In genomic region chr2:170003666-170004065, GRCm38 (mm10) we compare ENCODE assay signal across 17 mouse cellular contexts.
DNase-seq lines count a peak whose midpoint lies in the region; ATAC-seq and TF ChIP-seq lines count a peak whose summit lies in the region.
"Had no signal": no experiment of that assay in that cellular context is flagged by ENCODE, and none has a peak within 500 bp of the region (broad histone marks: within the 10 kb centered on the region; RNA-seq: fewer than 3 reads in every experiment).

No protein-coding gene starts in this region.

- peak overlapping the region; percentile 60 for H3K4me2 ChIP-seq in lung, embryonic 14.5 days
- H3K4me2 ChIP-seq in hindbrain, embryonic 16.5 days (ENCODE audit: low read length) = no peak overlapping the region; the same call in 1 of the 2 replicates
- no peak overlapping the region for H3K4me2 ChIP-seq in midbrain, embryonic 11.5 days
- H3K4me2 ChIP-seq in stomach, embryonic 15.5 days = peak overlapping the region; percentile 53; the same call in 1 of the 2 replicates
- H3K4me2 ChIP-seq: heart, embryonic 11.5 days had no signal

- WGBS in lung, embryonic 14.5 days = 64% methylated on average over 8 of the region's 8 CpGs
- 40% methylated on average over 8 of the region's 8 CpGs for WGBS in hindbrain, embryonic 16.5 days
- 55% methylated on average over 8 of the region's 8 CpGs for WGBS in midbrain, embryonic 11.5 days
- WGBS in stomach, embryonic 15.5 days = 72% methylated on average over 8 of the region's 8 CpGs

- H3K4me1 ChIP-seq in lung, embryonic 14.5 days (ENCODE audit: insufficient read depth) = 0 out of 2 replicates have a peak, but pooled peaks cover 6% of the 10 kb centered on the region
- H3K4me1 ChIP-seq in hindbrain, embryonic 16.5 days (ENCODE audit: control insufficient read depth, insufficient read depth, low read depth, low read length) = peaks cover 19% of the 10 kb centered on the region
- H3K4me1 ChIP-seq in midbrain, embryonic 11.5 days (ENCODE audit: control insufficient read depth, insufficient read depth, low read length) = peaks cover 23% of the 10 kb centered on the region
- H3K4me1 ChIP-seq in stomach, embryonic 15.5 days = peaks cover 18% of the 10 kb centered on the region

- DNase-seq in lung, embryonic 14.5 days = no peak
- no peak for DNase-seq in lung, postnatal 10 days
- peak; percentile 86 for DNase-seq in midbrain, embryonic 11.5 days (ENCODE audit: low spot score, missing footprints)
- no peak for DNase-seq in thymus, postnatal 14 days
- no peak for DNase-seq in spleen, postnatal 10 days (ENCODE audit: low spot score in 2 of 2)
- DNase-seq: adrenal gland, postnatal 14 days; cerebellum, adult 9-10 months; gastrocnemius, postnatal 36 days; kidney, adult 2 months; kidney, postnatal 25 days; layer of hippocampus, adult 9-11 months; liver; thymus, adult 18-20 months had no signal

- H3K9me3 ChIP-seq in lung, embryonic 14.5 days (ENCODE audit: low read depth, low read length) = no peaks in the 10 kb centered on the region
- H3K9me3 ChIP-seq in hindbrain, embryonic 16.5 days (ENCODE audit: control insufficient read depth, low read length) = peaks cover 9% of the 10 kb centered on the region
- peaks cover 3% of the 10 kb centered on the region; the same call in 1 of the 2 replicates for H3K9me3 ChIP-seq in midbrain, embryonic 11.5 days (ENCODE audit: control insufficient read depth, low read length)
- no peaks in the 10 kb centered on the region for H3K9me3 ChIP-seq in stomach, embryonic 15.5 days

- H3K27me3 ChIP-seq in lung, embryonic 14.5 days (ENCODE audit: insufficient read depth, low read length) = no peaks in the 10 kb centered on the region
- H3K27me3 ChIP-seq in hindbrain, embryonic 16.5 days (replicated peaks; ENCODE audit: control insufficient read depth, insufficient read depth, low read length) = no peaks in the 10 kb centered on the region
- H3K27me3 ChIP-seq in midbrain, embryonic 11.5 days (ENCODE audit: control insufficient read depth, insufficient read depth, low read length) = no peaks in the 10 kb centered on the region
- H3K27me3 ChIP-seq in stomach, embryonic 15.5 days (replicated peaks) = no peaks in the 10 kb centered on the region

- no peaks in the 10 kb centered on the region for H3K36me3 ChIP-seq in lung, embryonic 14.5 days (ENCODE audit: insufficient read depth)
- no peaks in the 10 kb centered on the region for H3K36me3 ChIP-seq in hindbrain, embryonic 16.5 days (ENCODE audit: control insufficient read depth, insufficient read depth, low read length)
- no peaks in the 10 kb centered on the region for H3K36me3 ChIP-seq in midbrain, embryonic 11.5 days (ENCODE audit: control insufficient read depth, insufficient read depth, low read length)
- no peaks in the 10 kb centered on the region for H3K36me3 ChIP-seq in stomach, embryonic 15.5 days

- H3K9ac ChIP-seq in lung, embryonic 14.5 days = no peak overlapping the region
- H3K9ac ChIP-seq in hindbrain, embryonic 16.5 days (ENCODE audit: low read depth, low read length) = no peak overlapping the region
- H3K9ac ChIP-seq in midbrain, embryonic 11.5 days (ENCODE audit: low read length) = no peak overlapping the region
- H3K9ac ChIP-seq in stomach, embryonic 15.5 days = no peak overlapping the region

- no peak for TF ChIP-seq CTCF in lung, embryonic 14.5 days (IDR thresholded peaks at IDR 0.05; ENCODE audit: low read depth)

- peak overlapping the region; percentile 25; the same call in 1 of the 2 replicates for H3K27ac ChIP-seq in lung, embryonic 14.5 days (ENCODE audit: low read depth)
- peak overlapping the region; percentile 42 for H3K27ac ChIP-seq in hindbrain, embryonic 16.5 days (ENCODE audit: low read depth, low read length)
- no peak overlapping the region for H3K27ac ChIP-seq in midbrain, embryonic 11.5 days (ENCODE audit: low read depth, low read length)
- no peak overlapping the region for H3K27ac ChIP-seq in stomach, embryonic 15.5 days

- no peak overlapping the region for H3K4me3 ChIP-seq in lung, embryonic 14.5 days (ENCODE audit: low read depth, low read length)
- no peak overlapping the region for H3K4me3 ChIP-seq in hindbrain, embryonic 16.5 days (ENCODE audit: low read length)
- H3K4me3 ChIP-seq in midbrain, embryonic 11.5 days (ENCODE audit: low read depth, low read length) = no peak overlapping the region
- no peak overlapping the region for H3K4me3 ChIP-seq in stomach, embryonic 15.5 days (replicated peaks)

- no peak for ATAC-seq in lung, embryonic 14.5 days (ENCODE audit: insufficient read depth)
- ATAC-seq in hindbrain, embryonic 16.5 days = no peak
- ATAC-seq in midbrain, embryonic 11.5 days (ENCODE audit: low FRiP score) = no peak
- no peak for ATAC-seq in stomach, embryonic 15.5 days (ENCODE audit: insufficient read depth, low FRiP score, low read depth)
- ATAC-seq: CD4-positive, CD25-positive, alpha-beta regulatory T cell, adult 4 months had no signal

Comparison
In these comparisons a context has a peak if more than half of its experiments do, and no peak if none do; other contexts are left out.
1. H3K27ac ChIP-seq: peak in lung, embryonic 14.5 days (single experiment) and hindbrain, embryonic 16.5 days (single experiment); none in midbrain, embryonic 11.5 days (single experiment) and stomach, embryonic 15.5 days (single experiment).
2. H3K4me2 ChIP-seq: peak in lung, embryonic 14.5 days (single experiment) and stomach, embryonic 15.5 days (single experiment); none in hindbrain, embryonic 16.5 days (single experiment) and midbrain, embryonic 11.5 days (single experiment).